ENCODE assay signal across 11 mouse cellular contexts in genomic region chr1:165837546-165837945, GRCm38 (mm10). TPM values are rescaled to one million over a fixed set of nuclear protein-coding genes. Genes with fewer than 3 reads are reported as not detected.
DNase-seq lines count a peak whose midpoint lies in the region; ATAC-seq lines count a peak whose summit lies in the region.
"Had no signal": no experiment of that assay in that cellular context is flagged by ENCODE, and none has a peak within 500 bp of the region (broad histone marks: within the 10 kb centered on the region; RNA-seq: fewer than 3 reads in every experiment).

No protein-coding gene starts in this region.

- H3K4me2 ChIP-seq in intestine, embryonic 16.5 days (ENCODE audit: low read depth, low read length) = no peak overlapping the region
- H3K4me2 ChIP-seq in intestine, embryonic 15.5 days (replicated peaks) = no peak overlapping the region
- no peak overlapping the region for H3K4me2 ChIP-seq in midbrain, embryonic 11.5 days

- no peak overlapping the region for H3K9ac ChIP-seq in intestine, embryonic 16.5 days (ENCODE audit: low read depth, low read length)
- H3K9ac ChIP-seq in intestine, embryonic 15.5 days = no peak overlapping the region
- H3K9ac ChIP-seq in midbrain, embryonic 11.5 days (ENCODE audit: low read length) = no peak overlapping the region

- H3K27me3 ChIP-seq in intestine, embryonic 16.5 days (replicated peaks; ENCODE audit: control insufficient read depth, insufficient read depth, low read length) = peaks cover 8% of the 10 kb centered on the region
- H3K27me3 ChIP-seq in intestine, embryonic 15.5 days (replicated peaks) = peaks cover 23% of the 10 kb centered on the region
- H3K27me3 ChIP-seq in midbrain, embryonic 11.5 days (ENCODE audit: control insufficient read depth, insufficient read depth, low read length) = peaks cover 9% of the 10 kb centered on the region

- no peaks in the 10 kb centered on the region for H3K9me3 ChIP-seq in intestine, embryonic 16.5 days (ENCODE audit: control insufficient read depth, low read length)
- H3K9me3 ChIP-seq in intestine, embryonic 15.5 days = no peaks in the 10 kb centered on the region
- no peaks in the 10 kb centered on the region for H3K9me3 ChIP-seq in midbrain, embryonic 11.5 days (ENCODE audit: control insufficient read depth, low read length)
- H3K9me3 ChIP-seq: G1E had no signal

- no peaks in the 10 kb centered on the region for H3K36me3 ChIP-seq in intestine, embryonic 16.5 days (ENCODE audit: control insufficient read depth, insufficient read depth, low read length)
- H3K36me3 ChIP-seq in intestine, embryonic 15.5 days = no peaks in the 10 kb centered on the region
- no peaks in the 10 kb centered on the region for H3K36me3 ChIP-seq in midbrain, embryonic 11.5 days (ENCODE audit: control insufficient read depth, insufficient read depth, low read length)

- H3K4me1 ChIP-seq in intestine, embryonic 16.5 days (ENCODE audit: control insufficient read depth, insufficient read depth, low read length) = peaks cover 25% of the 10 kb centered on the region; the same call in 1 of the 2 replicates
- peaks cover 29% of the 10 kb centered on the region for H3K4me1 ChIP-seq in intestine, embryonic 15.5 days (replicated peaks)
- peaks cover 23% of the 10 kb centered on the region for H3K4me1 ChIP-seq in brown adipose tissue, adult 24 weeks (ENCODE audit: control insufficient read depth, insufficient read depth, insufficient read length, low read length)
- H3K4me1 ChIP-seq in midbrain, embryonic 11.5 days (ENCODE audit: control insufficient read depth, insufficient read depth, low read length) = peaks cover 19% of the 10 kb centered on the region; the same call in 1 of the 2 replicates

- WGBS in intestine, embryonic 16.5 days = 32% methylated on average over 8 of the region's 8 CpGs
- 34% methylated on average over 8 of the region's 8 CpGs for WGBS in intestine, embryonic 15.5 days
- WGBS in midbrain, embryonic 11.5 days = 31% methylated on average over 8 of the region's 8 CpGs

- no peak overlapping the region for H3K4me3 ChIP-seq in intestine, embryonic 16.5 days (ENCODE audit: low read length)
- no peak overlapping the region for H3K4me3 ChIP-seq in intestine, embryonic 15.5 days (replicated peaks)
- no peak overlapping the region for H3K4me3 ChIP-seq in brown adipose tissue, adult 24 weeks (ENCODE audit: insufficient read depth, low read depth, low read length)
- no peak overlapping the region for H3K4me3 ChIP-seq in midbrain, embryonic 11.5 days (ENCODE audit: low read depth, low read length)
- H3K4me3 ChIP-seq: layer of hippocampus, adult 2 months had no signal

- peak; percentile 45 for ATAC-seq in intestine, embryonic 16.5 days
- ATAC-seq in intestine, embryonic 15.5 days = no peak; the same call in 1 of the 2 replicates
- no peak for ATAC-seq in midbrain, embryonic 11.5 days (ENCODE audit: low FRiP score)

- H3K27ac ChIP-seq in intestine, embryonic 16.5 days (ENCODE audit: low read length) = peak overlapping the region; percentile 46
- H3K27ac ChIP-seq in intestine, embryonic 15.5 days = no peak overlapping the region
- peak overlapping the region; percentile 30 for H3K27ac ChIP-seq in brown adipose tissue, adult 24 weeks (replicated peaks; ENCODE audit: low read depth, low read length)
- peak overlapping the region; percentile 36; the same call in 1 of the 2 replicates for H3K27ac ChIP-seq in midbrain, embryonic 11.5 days (ENCODE audit: low read depth, low read length)
- H3K27ac ChIP-seq: layer of hippocampus, adult 2 months; macrophage had no signal

- peak; percentile 81 for DNase-seq in CD4-positive helper T cell, adult 2 months (ENCODE audit: low read depth, low spot score)
- no peak for DNase-seq in midbrain, embryonic 11.5 days (ENCODE audit: low spot score, missing footprints)
- DNase-seq in layer of hippocampus, adult 9-10 months (ENCODE audit: low spot score) = no peak
- no peak for DNase-seq in urinary bladder, adult 2 months (ENCODE audit: low spot score)
- no peak for DNase-seq in natural killer cell, adult 2 months (ENCODE audit: low spot score in 2 of 2)

RNA-seq across cellular contexts. Expression of gene Cd247, which starts 49.1 kb away (rescaled TPM):
- 0.21 and 0.51 TPM in 2 replicates for polyA plus RNA-seq in intestine, embryonic 16.5 days (2015; fragmentation: Nextera tagmentation; extraction: Ambion mirVana)
- 0.33 and 0.39 TPM in 2 replicates for polyA plus RNA-seq in intestine, embryonic 15.5 days (2015; fragmentation: Nextera tagmentation; extraction: Ambion mirVana)
- 1.3 and 3.3 TPM in 2 replicates for polyA plus RNA-seq in brown adipose tissue, adult 24 weeks (2012; ENCODE audit: insufficient read depth, insufficient read length, missing spikeins)
- polyA plus RNA-seq in midbrain, embryonic 11.5 days (2014; fragmentation: Nextera tagmentation; extraction: Ambion mirVana) = 2.0 and 2.1 TPM in 2 replicates
- 1.5 and 1.7 TPM in 2 replicates for polyA plus RNA-seq in urinary bladder, adult 2 months (2012; rRNA removed)
